Mouse (Mus musculus) heart, postnatal 0 days (tissue): ENCODE measurements around the gene Chst12. TPM values are rescaled to one million over a fixed set of nuclear protein-coding genes. Genes with fewer than 3 reads are reported as not detected.
"Not testable (repeated sequence)": the region's sequence is repeated elsewhere in the genome, so short reads cannot be mapped to it uniquely, and the experiment has no call there.

ENCODE experiments used
- ATAC-seq: fragments of 200-750 bp; cut with Nextera tagmentation; 2 replicates; pipeline ENCODE4 v1.8.0; 2017; ENCODE audit warnings: low read depth, moderate number of reproducible peaks, moderate library complexity; ENCODE audit not compliant: insufficient read depth
- DNase-seq: peaks from one replicate; pipeline ENCODE4 v3.0.0-alpha.2; 2016; ENCODE audit warnings: low spot score
- H3K27ac ChIP-seq: fragments of 300-500 bp; sonication (generic); 2 replicates; pipeline ENCODE4 v1.5.1; 2014; ENCODE audit warnings: low read depth, mild to moderate bottlenecking
- H3K27me3 ChIP-seq: fragments of 300-500 bp; sonication (generic); 2 replicates; pipeline ENCODE4 v1.6.1; 2014; ENCODE audit warnings: low read length, mixed read lengths; ENCODE audit not compliant: control insufficient read depth, insufficient read depth
- H3K36me3 ChIP-seq: fragments of 300-500 bp; sonication (generic); replicated peaks from 2 replicates; pipeline ENCODE4 v1.6.1; 2014; ENCODE audit warnings: low read length, mixed read lengths; ENCODE audit not compliant: control insufficient read depth, insufficient read depth
- H3K4me1 ChIP-seq: fragments of 300-500 bp; sonication (generic); 2 replicates; pipeline ENCODE4 v1.6.1; 2014; ENCODE audit warnings: antibody characterized with exemption; ENCODE audit not compliant: control insufficient read depth, insufficient read depth
- H3K4me2 ChIP-seq: fragments of 300-500 bp; sonication (generic); 2 replicates; pipeline ENCODE4 v1.6.1; 2014; ENCODE audit warnings: low read depth, mild to moderate bottlenecking, low read length, moderate library complexity
- H3K4me3 ChIP-seq: fragments of 300-500 bp; sonication (generic); 2 replicates; pipeline ENCODE4 v1.5.1; 2014; ENCODE audit warnings: low read depth, low read length
- H3K9ac ChIP-seq: fragments of 300-500 bp; sonication (generic); replicated peaks from 2 replicates; pipeline ENCODE4 v1.6.1; 2014; ENCODE audit warnings: low read depth, low read length, mixed read lengths
- H3K9me3 ChIP-seq: fragments of 300-500 bp; sonication (generic); replicated peaks from 2 replicates; pipeline ENCODE4 v1.6.1; 2016; ENCODE audit warnings: low read length; ENCODE audit not compliant: control insufficient read depth
- CTCF ChIP-seq: IDR thresholded peaks from 2 replicates; pipeline ENCODE4 v1.5.1; 2016; ENCODE audit warnings: antibody characterized with exemption, control low read depth, low read depth
- EP300 ChIP-seq: IDR thresholded peaks from 2 replicates; pipeline ENCODE4 v1.6.1; 2016; ENCODE audit warnings: antibody characterized with exemption, low read depth
- WGBS: fragments of 180-500 bp; shearing (Covaris S2); extraction: QIAGEN DNeasy Blood & Tissue Kit; methylation state at CpG from one replicate; pipeline ENCODE4 v1.1.7; 2014; 5-methylcytosine and 5-hydroxymethylcytosine counted together
- polyA plus RNA-seq: library from polyadenylated mRNA; unstranded; fragments of >200 nt; fragmentation: Nextera tagmentation; extraction: Ambion mirVana; gene quantifications from 2 replicates; pipeline ENCODE4 v1.2.1, GENCODE M21; 2015
- total RNA-seq: library from RNA; depleted of rRNA; stranded (reverse); fragments of >200 nt; gene quantifications from 2 replicates; pipeline ENCODE4 v1.2.3, GENCODE M21; 2014; ENCODE audit warnings: low replicate concordance; rRNA removed

Chst12 gene
- total RNA-seq (4.1 and 4.7 TPM in 2 replicates), polyA plus RNA-seq (5.9 and 6.6 TPM in 2 replicates)

DNA sequence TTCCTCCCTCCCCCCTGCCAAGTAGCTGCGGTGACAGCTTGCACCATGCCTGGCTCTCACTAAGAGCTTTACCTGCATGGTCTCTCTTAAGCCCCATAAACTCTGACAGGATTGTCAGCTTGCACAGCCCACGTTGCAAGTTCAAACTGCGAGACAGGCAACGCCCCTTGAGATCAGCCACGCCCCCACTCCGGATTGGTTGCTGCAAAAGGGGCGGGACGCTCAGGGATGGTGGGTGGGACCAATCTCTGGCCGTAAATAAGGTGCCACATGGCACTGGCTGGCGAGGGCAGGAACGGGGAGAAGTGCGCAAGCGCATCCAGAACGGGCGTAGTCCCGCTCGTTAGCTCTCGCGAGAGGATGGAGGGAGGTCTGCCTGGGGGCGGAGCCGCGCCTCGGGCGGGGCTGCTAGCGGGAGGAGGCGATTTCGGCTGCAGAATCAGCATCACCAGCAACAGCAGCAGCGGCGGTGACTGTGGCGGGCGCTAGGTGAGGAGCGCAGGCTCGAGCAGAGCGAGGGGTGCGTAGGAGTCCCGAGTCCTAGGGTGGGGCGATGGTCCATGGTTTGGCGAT, at the start of gene Chst12:
TSS of gene Chst12 (plus strand) at position 343 of the 573 bp plus-strand sequence.
- H3K36me3 ChIP-seq = no peaks in the 10 kb centered on the region
- H3K27me3 ChIP-seq = no peaks in the 10 kb centered on the region
- peak within 1 kb of the TSS; percentile 55 for H3K9ac ChIP-seq
- peak within 1 kb of the TSS; percentile 63 for H3K4me3 ChIP-seq
- WGBS = 1% methylated on average over 37 of the region's 38 CpGs
- peak within 1 kb of the TSS; percentile 64 for H3K27ac ChIP-seq
- peak; percentile 97 for ATAC-seq
- peak within 1 kb of the TSS; percentile 81 for H3K4me2 ChIP-seq
- H3K9me3 ChIP-seq = no peaks in the 10 kb centered on the region
- peaks cover 22% of the 10 kb centered on the region for H3K4me1 ChIP-seq
- TF ChIP-seq EP300 (no peak), CTCF (0 out of 2 replicates have a peak, but pooled peaks have one; percentile 4)
- peak; percentile 97 for DNase-seq

DNA sequence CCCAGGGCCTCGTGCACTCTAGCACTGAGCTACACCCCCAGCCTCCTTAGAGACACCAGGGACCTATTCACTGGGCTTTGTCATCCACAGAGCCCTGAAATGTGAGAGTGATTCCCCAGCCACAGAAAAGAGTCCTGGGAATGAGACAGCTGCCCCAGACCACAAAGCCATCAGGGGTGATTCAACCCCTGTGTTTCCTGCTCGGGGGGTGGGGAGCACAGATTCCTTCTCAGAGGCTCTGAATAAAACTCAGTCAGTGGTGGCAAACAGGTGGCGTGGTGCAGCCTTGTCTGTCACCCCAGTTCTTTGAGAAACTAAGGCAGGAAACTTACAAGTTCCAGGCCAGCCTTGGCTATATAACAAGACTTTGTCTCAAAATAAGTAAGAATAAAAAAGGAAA, 43.9 kb upstream of the Chst12 start:
- 65% methylated on average over 3 of the region's 3 CpGs for WGBS
- no peak for TF ChIP-seq CTCF
- TF ChIP-seq EP300 = no peak

DNA sequence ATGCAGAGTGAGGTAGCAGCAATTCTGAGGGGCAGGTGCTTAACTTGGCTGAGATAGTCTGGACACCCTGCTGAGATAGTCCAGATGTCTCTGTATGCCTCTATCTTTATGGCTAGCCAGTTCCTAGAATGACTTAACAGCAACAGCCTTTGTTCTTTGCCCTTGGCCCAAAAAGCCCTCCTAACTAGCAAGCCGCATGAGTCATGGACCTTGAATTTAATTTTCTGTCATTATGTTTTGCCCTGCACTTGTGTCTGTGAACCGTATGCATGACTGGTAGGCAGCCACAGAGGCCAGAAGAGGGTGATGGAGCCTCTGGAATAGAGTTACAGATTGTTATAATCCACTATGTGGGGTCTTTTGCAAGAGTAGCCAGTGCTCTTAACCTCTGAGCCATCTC, 42.2 kb upstream of the Chst12 start:
- H3K9ac ChIP-seq, H3K36me3 ChIP-seq, H3K4me2 ChIP-seq, ATAC-seq, H3K4me1 ChIP-seq, H3K4me3 ChIP-seq, DNase-seq, H3K27ac ChIP-seq, H3K27me3 ChIP-seq: not testable (repeated sequence)
- peaks cover 12% of the 10 kb centered on the region; the same call in 1 of the 2 replicates for H3K9me3 ChIP-seq
- 73% methylated on average over 2 of the region's 2 CpGs for WGBS

More for the DNA sequence above, 43.9 kb upstream of the Chst12 start:
- H3K4me2 ChIP-seq = no peak overlapping the region
- no peaks in the 10 kb centered on the region for H3K36me3 ChIP-seq
- no peaks in the 10 kb centered on the region for H3K27me3 ChIP-seq
- peaks cover 12% of the 10 kb centered on the region; the same call in 1 of the 2 replicates for H3K9me3 ChIP-seq
- ATAC-seq (no peak), DNase-seq (no peak)
- H3K4me3 ChIP-seq = no peak overlapping the region
- no peak overlapping the region for H3K9ac ChIP-seq
- H3K27ac ChIP-seq = no peak overlapping the region
- no peaks in the 10 kb centered on the region for H3K4me1 ChIP-seq

DNA sequence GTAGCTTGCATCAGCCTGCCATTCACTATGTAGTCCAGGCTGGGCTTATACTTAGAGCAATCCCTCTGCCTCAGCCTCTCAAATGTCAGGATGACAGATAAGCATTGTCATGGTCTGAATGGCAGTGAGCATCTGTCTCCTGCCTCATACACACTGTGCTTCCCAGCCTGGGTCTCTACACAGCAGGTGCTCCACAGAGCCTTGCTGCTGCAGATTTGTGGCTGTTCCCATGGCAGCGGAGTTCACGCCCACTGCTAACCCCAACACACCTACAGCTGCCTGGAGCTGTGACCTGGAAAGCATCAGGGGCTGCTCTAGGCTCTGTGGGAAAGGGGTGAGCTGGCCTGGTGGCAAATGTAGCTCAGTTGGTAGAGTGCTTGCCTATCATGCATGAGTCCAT, 40.4 kb upstream of the Chst12 start:
- no peak for DNase-seq

DNA sequence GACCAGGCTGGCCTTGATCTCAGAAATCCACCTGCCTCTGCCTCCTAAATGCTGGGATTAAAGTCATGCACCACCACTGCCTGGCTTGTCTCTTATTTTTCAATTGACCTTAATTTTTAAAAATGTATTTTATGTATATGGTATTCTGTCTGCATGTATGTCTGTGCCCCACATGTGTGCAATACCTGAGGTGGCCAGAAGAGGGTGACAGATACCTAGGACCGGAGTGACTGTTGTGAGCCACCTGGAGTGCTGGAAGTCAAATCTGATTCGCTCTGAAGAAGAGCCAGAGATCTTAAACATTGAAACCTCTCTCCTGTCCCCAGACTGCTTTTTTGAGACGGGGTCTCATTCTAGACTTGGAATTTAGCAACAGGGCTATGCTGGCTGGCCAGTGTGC, 33.0 kb upstream of the Chst12 start:
- 84% methylated on average over 3 of the region's 3 CpGs for WGBS

More for the DNA sequence above, 40.4 kb upstream of the Chst12 start:
- no peaks in the 10 kb centered on the region for H3K27me3 ChIP-seq
- no peak for TF ChIP-seq EP300
- no peak for TF ChIP-seq CTCF
- no peak overlapping the region for H3K4me3 ChIP-seq
- no peaks in the 10 kb centered on the region for H3K36me3 ChIP-seq
- no peak for ATAC-seq
- no peak overlapping the region for H3K27ac ChIP-seq
- H3K9me3 ChIP-seq = peaks cover 12% of the 10 kb centered on the region; the same call in 1 of the 2 replicates
- WGBS = 68% methylated on average over 2 of the region's 2 CpGs
- H3K4me2 ChIP-seq = no peak overlapping the region
- H3K4me1 ChIP-seq = no peaks in the 10 kb centered on the region
- no peak overlapping the region for H3K9ac ChIP-seq

DNA sequence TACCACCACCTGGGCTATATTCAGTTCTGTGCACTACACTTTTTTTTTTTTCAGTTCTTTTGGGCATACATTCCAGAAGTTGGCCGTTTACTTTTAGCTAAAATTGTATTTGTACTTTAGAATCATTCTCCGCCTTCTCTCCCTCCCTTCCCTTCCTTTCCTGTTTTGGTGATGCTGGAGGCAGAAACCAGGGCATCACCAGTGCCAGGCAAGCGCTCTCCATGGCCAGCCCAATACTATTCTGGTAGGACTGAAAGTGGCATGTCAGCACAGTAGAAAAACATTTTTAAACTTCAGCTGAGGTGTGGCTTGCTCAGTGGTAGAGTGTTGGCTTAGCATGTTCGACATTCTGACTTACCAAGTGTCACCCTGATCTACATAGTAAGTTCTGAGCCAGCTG, 23.9 kb upstream of the Chst12 start:
- no peaks in the 10 kb centered on the region for H3K4me1 ChIP-seq
- TF ChIP-seq CTCF = no peak
- no peak for TF ChIP-seq EP300
- no peak overlapping the region for H3K27ac ChIP-seq
- no peak overlapping the region for H3K9ac ChIP-seq
- peaks cover 3% of the 10 kb centered on the region; the same call in 1 of the 2 replicates for H3K27me3 ChIP-seq
- ATAC-seq (no peak), DNase-seq (no peak)
- no peak overlapping the region for H3K4me3 ChIP-seq
- no peaks in the 10 kb centered on the region for H3K9me3 ChIP-seq
- H3K36me3 ChIP-seq = no peaks in the 10 kb centered on the region
- WGBS = 78% methylated on average over 4 of the region's 4 CpGs
- H3K4me2 ChIP-seq = no peak overlapping the region

More for the DNA sequence above, 33.0 kb upstream of the Chst12 start:
- Histone ChIP-seq H3K4me3 (no peak overlapping the region), H3K9me3 (0 out of 2 replicates have a peak, but pooled peaks cover 5% of the 10 kb centered on the region), H3K36me3 (no peaks in the 10 kb centered on the region), H3K4me1 (no peaks in the 10 kb centered on the region), H3K4me2 (no peak overlapping the region), H3K27me3 (no peaks in the 10 kb centered on the region), H3K9ac (no peak overlapping the region), H3K27ac (no peak overlapping the region)
- ATAC-seq = no peak
- DNase-seq = no peak
- no peak for TF ChIP-seq EP300
- TF ChIP-seq CTCF = peak; percentile 21; the same call in 1 of the 2 replicates
